Mouse (Mus musculus) heart, embryonic 13.5 days (tissue): ENCODE results near the gene H2afy. TPM values are rescaled to one million over a fixed set of nuclear protein-coding genes. Genes with fewer than 3 reads are reported as not detected.
"Not testable (repeated sequence)": the region's sequence is repeated elsewhere in the genome, so short reads cannot be mapped to it uniquely, and the experiment has no call there.

Experiments used
- ATAC-seq: fragments of 200-750 bp; cut with Nextera tagmentation; 2 replicates; pipeline ENCODE4 v1.8.0; 2017; ENCODE audit warnings: moderate TSS enrichment; ENCODE audit not compliant: insufficient number of reproducible peaks, low FRiP score, low TSS enrichment; ENCODE audit errors: extremely low read depth
- H3K27ac ChIP-seq: fragments of 300-500 bp; sonication (generic); replicated peaks from 2 replicates; pipeline ENCODE4 v1.5.1; 2015; ENCODE audit warnings: moderate library complexity, mild to moderate bottlenecking, inconsistent platforms
- H3K27me3 ChIP-seq: fragments of 300-500 bp; sonication (generic); replicated peaks from 2 replicates; pipeline ENCODE4 v1.6.1; 2015; ENCODE audit warnings: mild to moderate bottlenecking, inconsistent platforms
- H3K36me3 ChIP-seq: fragments of 300-500 bp; sonication (generic); 2 replicates; pipeline ENCODE4 v1.6.1; 2015; ENCODE audit warnings: mild to moderate bottlenecking, inconsistent platforms
- H3K4me1 ChIP-seq: fragments of 300-500 bp; sonication (generic); 2 replicates; pipeline ENCODE4 v1.6.1; 2015; ENCODE audit warnings: inconsistent platforms
- H3K4me2 ChIP-seq: fragments of 300-500 bp; sonication (generic); 2 replicates; pipeline ENCODE4 v1.6.1; 2015; ENCODE audit warnings: inconsistent platforms, mild to moderate bottlenecking, moderate library complexity
- H3K4me3 ChIP-seq: fragments of 300-500 bp; sonication (generic); 2 replicates; pipeline ENCODE4 v1.5.1; 2015; ENCODE audit warnings: moderate library complexity, mild to moderate bottlenecking, inconsistent platforms
- H3K9ac ChIP-seq: fragments of 300-500 bp; sonication (generic); 2 replicates; pipeline ENCODE4 v1.6.1; 2015; ENCODE audit warnings: inconsistent platforms, mild to moderate bottlenecking, moderate library complexity
- H3K9me3 ChIP-seq: fragments of 300-500 bp; sonication (generic); 2 replicates; pipeline ENCODE4 v1.6.1; 2016; ENCODE audit warnings: inconsistent platforms
- WGBS: fragments of 180-500 bp; shearing (Covaris S2); methylation state at CpG from one replicate; pipeline ENCODE4 v1.1.7; 2015; ENCODE audit warnings: mixed read lengths; 5-methylcytosine and 5-hydroxymethylcytosine counted together
- polyA plus RNA-seq: library from polyadenylated mRNA; unstranded; fragments of >200 nt; fragmentation: Nextera tagmentation; extraction: Ambion mirVana; gene quantifications from 2 replicates; pipeline ENCODE4 v1.2.1, GENCODE M21; 2015

Gene H2afy
- polyA plus RNA-seq, 1 experiment from 2014 or later = 124 TPM

DNA sequence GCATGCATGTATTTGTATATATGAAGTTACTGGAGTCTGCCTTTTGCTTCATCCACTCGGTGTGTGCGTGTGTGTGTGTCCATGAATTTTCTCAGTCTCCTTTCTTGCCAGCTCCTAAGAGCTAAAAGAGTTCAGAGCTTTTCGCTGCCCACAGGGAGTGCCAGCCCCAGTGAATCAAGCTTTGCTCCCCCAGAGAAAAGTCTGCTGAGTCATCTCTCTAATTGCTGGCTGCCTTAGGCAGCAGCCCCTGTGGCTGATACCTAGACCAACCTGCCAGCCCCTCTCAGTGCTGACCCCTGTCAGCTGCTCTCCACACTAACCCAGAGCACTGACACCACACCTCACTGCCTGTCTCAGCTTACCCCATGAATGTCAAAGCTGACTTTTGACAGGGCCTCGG is 107.2 kb downstream of the H2afy start:
- 69% methylated on average over 4 of the region's 4 CpGs for WGBS
- H3K9me3 ChIP-seq = no peaks in the 10 kb centered on the region
- peaks cover 3% of the 10 kb centered on the region; the same call in 1 of the 2 replicates for H3K27me3 ChIP-seq
- no peak overlapping the region for H3K9ac ChIP-seq
- no peak overlapping the region for H3K4me3 ChIP-seq
- H3K27ac ChIP-seq = no peak overlapping the region
- H3K36me3 ChIP-seq = no peaks in the 10 kb centered on the region
- ATAC-seq = no peak
- no peak overlapping the region for H3K4me2 ChIP-seq
- peaks cover 37% of the 10 kb centered on the region for H3K4me1 ChIP-seq

DNA sequence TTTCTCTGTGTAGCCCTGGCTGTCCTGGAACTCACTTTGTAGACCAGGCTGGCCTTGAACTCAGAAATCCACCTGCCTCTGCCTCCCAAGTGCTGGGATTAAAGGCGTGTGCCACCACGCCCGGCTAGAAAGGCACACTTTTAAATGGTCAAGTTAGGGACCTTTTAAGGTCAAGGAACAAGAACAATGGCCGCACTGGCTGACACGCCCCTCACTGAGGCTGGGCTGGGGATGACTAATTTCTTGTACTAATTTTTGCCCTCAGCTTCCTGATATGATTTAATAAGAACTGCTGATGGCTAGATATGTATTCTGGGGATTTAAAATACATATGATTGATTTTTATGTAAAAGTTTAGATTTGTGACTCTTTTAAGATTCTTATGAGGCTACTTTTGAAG is 108.2 kb downstream of the H2afy start:
- H3K9ac ChIP-seq, H3K4me2 ChIP-seq, H3K9me3 ChIP-seq, ATAC-seq, H3K27ac ChIP-seq, H3K27me3 ChIP-seq, H3K36me3 ChIP-seq, H3K4me3 ChIP-seq: not testable (repeated sequence)
- H3K4me1 ChIP-seq = peaks cover 37% of the 10 kb centered on the region
- 72% methylated on average over 5 of the region's 5 CpGs for WGBS

DNA sequence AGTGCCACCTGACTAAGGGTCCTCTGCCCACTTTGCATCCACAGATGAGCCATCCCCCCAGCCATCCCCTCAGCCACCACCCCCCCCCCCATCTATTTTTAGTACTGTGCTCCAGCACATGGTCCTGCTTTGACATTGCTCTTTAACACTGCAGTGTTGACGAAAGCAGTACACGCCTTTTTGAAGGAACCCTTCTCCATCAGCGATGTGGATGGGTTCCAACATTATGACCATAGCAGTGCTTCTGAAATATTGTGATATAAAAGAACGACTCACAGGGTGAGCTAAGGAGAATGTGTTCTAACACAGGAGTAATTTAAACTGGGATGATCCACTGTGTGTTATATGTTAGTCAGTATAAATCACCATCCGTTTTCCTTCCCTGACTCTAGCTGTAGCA is 109.5 kb downstream of the H2afy start:
- Histone ChIP-seq H3K36me3 (no peaks in the 10 kb centered on the region), H3K4me2 (no peak overlapping the region), H3K9ac (no peak overlapping the region), H3K4me1 (peaks cover 30% of the 10 kb centered on the region), H3K27me3 (peaks cover 3% of the 10 kb centered on the region; the same call in 1 of the 2 replicates), H3K9me3 (no peaks in the 10 kb centered on the region), H3K27ac (no peak overlapping the region), H3K4me3 (no peak overlapping the region)
- no peak for ATAC-seq
- 36% methylated on average over 5 of the region's 5 CpGs for WGBS

GRCm38 (mm10) chr13:56026026-56026425 is 110.1 kb downstream of the H2afy start:
- Histone ChIP-seq H3K27ac (no peak overlapping the region), H3K27me3 (peaks cover 3% of the 10 kb centered on the region; the same call in 1 of the 2 replicates), H3K4me2 (no peak overlapping the region), H3K4me1 (peaks cover 30% of the 10 kb centered on the region), H3K9ac (no peak overlapping the region), H3K9me3 (no peaks in the 10 kb centered on the region), H3K4me3 (no peak overlapping the region), H3K36me3 (no peaks in the 10 kb centered on the region)
- WGBS = 66% methylated on average over 7 of the region's 7 CpGs
- ATAC-seq = no peak

DNA sequence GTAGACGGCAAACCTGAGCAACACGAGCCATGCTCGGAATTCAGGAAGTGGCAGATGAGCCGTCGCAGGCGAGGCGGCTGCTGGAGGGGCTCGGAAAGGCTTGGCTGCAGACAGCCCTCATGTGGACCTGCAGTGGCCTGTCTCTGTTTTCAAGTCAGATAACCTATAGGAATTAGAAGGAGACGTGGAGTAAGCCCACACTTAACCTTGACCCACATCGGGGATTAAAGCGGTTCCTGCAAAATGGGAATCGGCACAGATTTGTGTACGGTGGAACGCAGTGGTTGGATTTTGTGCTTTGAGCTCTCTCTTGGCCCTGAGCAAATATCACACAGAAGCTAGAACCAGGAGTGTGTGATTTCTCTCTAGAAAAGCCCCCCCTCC is 111.1 kb downstream of the H2afy start:
- ATAC-seq = no peak
- Histone ChIP-seq H3K4me3 (no peak overlapping the region), H3K9ac (no peak overlapping the region), H3K27me3 (peaks cover 3% of the 10 kb centered on the region; the same call in 1 of the 2 replicates), H3K36me3 (no peaks in the 10 kb centered on the region), H3K27ac (no peak overlapping the region), H3K4me2 (peak overlapping the region; percentile 45), H3K4me1 (peaks cover 30% of the 10 kb centered on the region), H3K9me3 (no peaks in the 10 kb centered on the region)
- 40% methylated on average over 14 of the region's 14 CpGs for WGBS

DNA sequence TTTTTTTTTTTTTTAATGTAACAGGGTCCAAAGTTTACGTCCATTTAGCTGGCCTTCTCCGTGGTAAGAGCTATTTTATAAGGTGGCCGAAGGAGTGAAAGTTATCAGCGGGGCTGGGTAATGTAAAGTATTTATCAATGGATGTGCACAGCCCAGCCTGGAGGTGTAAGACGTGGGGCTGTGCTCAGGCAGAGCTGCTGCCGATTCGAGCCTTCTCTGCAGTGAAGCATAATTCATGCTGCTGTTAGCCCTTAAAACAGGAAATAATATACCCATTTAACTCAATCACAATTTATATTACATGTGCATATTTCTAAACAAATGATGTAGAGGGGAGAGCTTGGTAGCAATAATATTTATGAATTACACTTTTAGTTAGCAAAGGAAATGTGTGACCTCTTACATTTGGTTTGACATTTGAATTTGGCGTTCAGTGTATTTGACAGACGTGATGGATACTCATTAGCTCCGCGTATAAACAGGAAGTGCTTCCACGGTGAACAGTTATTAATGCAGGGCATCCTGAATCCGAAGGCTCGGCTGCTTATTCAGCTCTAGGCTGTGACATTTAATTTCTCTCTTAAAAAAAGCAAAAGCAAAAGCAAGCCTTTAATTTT is 111.6 kb downstream of the H2afy start:
- H3K9me3 ChIP-seq = no peaks in the 10 kb centered on the region
- peaks cover 30% of the 10 kb centered on the region for H3K4me1 ChIP-seq
- H3K27me3 ChIP-seq = peaks cover 3% of the 10 kb centered on the region; the same call in 1 of the 2 replicates
- H3K27ac ChIP-seq = no peak overlapping the region
- H3K4me2 ChIP-seq = peak overlapping the region; percentile 45
- WGBS = 50% methylated on average over 14 of the region's 14 CpGs
- no peaks in the 10 kb centered on the region for H3K36me3 ChIP-seq
- H3K4me3 ChIP-seq = no peak overlapping the region
- H3K9ac ChIP-seq = no peak overlapping the region
- ATAC-seq = no peak

Other genes starting within 250 kb of the H2afy start
- 1.1 and 1.7 TPM in 2 replicates for gene Tifab, start 42.5 kb upstream of the H2afy start, polyA plus RNA-seq
- gene Neurog1, start 115.8 kb upstream of the H2afy start, polyA plus RNA-seq = not detected in 2 replicates
- 1.1 and 1.9 TPM in 2 replicates for gene Cxcl14, start 160.2 kb upstream of the H2afy start, polyA plus RNA-seq